In the genomic region with DNA sequence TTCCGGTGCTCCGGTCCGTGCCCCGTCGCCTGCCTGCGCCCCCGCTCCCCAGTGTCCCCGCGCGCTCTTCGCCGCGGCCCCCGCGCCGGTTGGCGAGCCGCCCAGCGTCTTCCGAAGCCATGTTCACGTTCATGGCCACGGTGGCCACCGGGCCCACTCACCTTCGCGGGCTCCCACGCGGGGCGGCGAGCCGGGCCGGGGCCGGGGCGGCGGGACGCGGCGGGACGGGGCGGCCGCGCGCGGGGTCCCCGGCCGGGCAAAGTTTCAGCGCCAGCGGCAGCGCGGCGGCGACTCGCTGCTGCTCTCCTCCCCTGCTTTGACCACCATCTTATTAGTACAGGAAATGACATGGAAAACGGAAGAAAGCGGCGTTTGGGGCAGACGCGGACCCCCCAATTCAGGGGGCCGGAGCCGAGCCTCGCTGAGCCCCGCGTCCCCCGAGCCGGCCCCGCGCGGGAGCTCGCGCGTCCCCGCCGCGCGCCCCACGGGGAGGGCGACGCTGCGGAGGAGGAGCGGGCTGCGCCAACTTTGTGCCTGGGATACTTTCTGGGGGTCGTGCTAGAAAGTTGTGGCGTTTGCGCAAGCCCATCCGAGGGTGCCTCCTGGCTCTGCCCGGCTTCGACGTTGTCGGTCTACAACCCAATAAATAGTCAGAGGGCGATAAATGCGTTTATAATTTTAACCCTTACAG, we compare ENCODE assay signal across 8 mouse cellular contexts. TPM values are rescaled to one million over a fixed set of nuclear protein-coding genes. Genes with fewer than 3 reads are reported as not detected.
A peak's percentile ranks its signal among the peaks of the same experiment; 100 is the strongest.
DNase-seq lines count a peak whose midpoint lies in the region; ATAC-seq and TF ChIP-seq lines count a peak whose summit lies in the region.

A gene (minus strand): TSS at position 350 of the 691 bp plus-strand sequence.

- peak within 1 kb of the TSS; percentile 95 for H3K9ac ChIP-seq in heart, adult 2 months (ENCODE audit: low read depth, low read length)
- H3K9ac ChIP-seq in ES-Bruce4 (ENCODE audit: low read depth, poor library complexity, severe bottlenecking): peak within 1 kb of the TSS; percentile 96
- H3K9ac ChIP-seq in embryonic facial prominence, embryonic 11.5 days (replicated peaks; ENCODE audit: low read length): peak within 1 kb of the TSS; percentile 99
- H3K9ac ChIP-seq in hindbrain, embryonic 16.5 days (ENCODE audit: low read depth, low read length): peak within 1 kb of the TSS; percentile 98
- H3K9ac ChIP-seq in limb, embryonic 12.5 days (replicated peaks): peak within 1 kb of the TSS; percentile 97
- H3K9ac ChIP-seq in midbrain, embryonic 16.5 days (ENCODE audit: low read depth, low read length): peak within 1 kb of the TSS; percentile 94

- no peak for TF ChIP-seq EP300 in heart, adult 2 months (IDR thresholded peaks at IDR 0.05; ENCODE audit: insufficient read depth, low read depth, low read length)
- no peak for TF ChIP-seq EP300 in ES-Bruce4 (IDR thresholded peaks at IDR 0.05; ENCODE audit: insufficient read depth, low read depth, low read length)

- no peaks in the 10 kb centered on the region for H3K27me3 ChIP-seq in heart, adult 2 months (ENCODE audit: control insufficient read depth, insufficient read depth, low read length)
- no peaks in the 10 kb centered on the region for H3K27me3 ChIP-seq in ES-Bruce4 (ENCODE audit: control insufficient read depth, insufficient read depth, low read length, poor library complexity, severe bottlenecking)
- H3K27me3 ChIP-seq in embryonic facial prominence, embryonic 11.5 days (ENCODE audit: control insufficient read depth, insufficient read depth, low read length): no peaks in the 10 kb centered on the region
- H3K27me3 ChIP-seq in hindbrain, embryonic 16.5 days (replicated peaks; ENCODE audit: control insufficient read depth, insufficient read depth, low read length): no peaks in the 10 kb centered on the region; the same call in 1 of the 2 replicates
- H3K27me3 ChIP-seq in limb, embryonic 12.5 days: peaks cover 6% of the 10 kb centered on the region; the same call in 1 of the 2 replicates
- no peaks in the 10 kb centered on the region for H3K27me3 ChIP-seq in midbrain, embryonic 16.5 days (ENCODE audit: control insufficient read depth, insufficient read depth, low read depth, low read length)

- under 1% methylated on average over 89 of the region's 90 CpGs for WGBS in heart, adult 2 months
- WGBS in embryonic facial prominence, embryonic 11.5 days: under 1% methylated on average over 72 of the region's 90 CpGs
- WGBS in hindbrain, embryonic 16.5 days: under 1% methylated on average over 75 of the region's 90 CpGs
- under 1% methylated on average over 81 of the region's 90 CpGs for WGBS in limb, embryonic 12.5 days
- 1% methylated on average over 66 of the region's 90 CpGs for WGBS in midbrain, embryonic 16.5 days

- no peaks in the 10 kb centered on the region for H3K36me3 ChIP-seq in heart, adult 2 months (ENCODE audit: control insufficient read depth, insufficient read depth, low read length)
- H3K36me3 ChIP-seq in ES-Bruce4 (ENCODE audit: control insufficient read depth, insufficient read depth, low read length, poor library complexity, severe bottlenecking): no peaks in the 10 kb centered on the region
- no peaks in the 10 kb centered on the region for H3K36me3 ChIP-seq in embryonic facial prominence, embryonic 11.5 days (replicated peaks; ENCODE audit: control insufficient read depth, insufficient read depth, low read depth, low read length)
- no peaks in the 10 kb centered on the region for H3K36me3 ChIP-seq in hindbrain, embryonic 16.5 days (ENCODE audit: control insufficient read depth, insufficient read depth, low read length)
- 0 out of 2 replicates have a peak, but pooled peaks cover 11% of the 10 kb centered on the region for H3K36me3 ChIP-seq in limb, embryonic 12.5 days
- no peaks in the 10 kb centered on the region for H3K36me3 ChIP-seq in midbrain, embryonic 16.5 days (ENCODE audit: control insufficient read depth, insufficient read depth, low read length)

- peak in 1 of 2 experiments; percentile 71 for DNase-seq in heart, adult 2 months
- no peak for DNase-seq in heart, postnatal 36 days
- peak; percentile 66 for DNase-seq in embryonic facial prominence, embryonic 11.5 days (ENCODE audit: low spot score)
- no peak for DNase-seq in gastrocnemius, adult 8-10 months (ENCODE audit: low spot score in 2 of 2)

- peak; percentile 16 for ATAC-seq in embryonic facial prominence, embryonic 11.5 days (replicated peaks; ENCODE audit: insufficient number of reproducible peaks, low FRiP score, low TSS enrichment, low read depth)
- peak; percentile 50 for ATAC-seq in hindbrain, embryonic 16.5 days
- peak; percentile 24; the same call in 1 of the 2 replicates for ATAC-seq in limb, embryonic 12.5 days (ENCODE audit: insufficient number of reproducible peaks, insufficient read depth, low FRiP score, low TSS enrichment, low read depth)
- ATAC-seq in midbrain, embryonic 16.5 days: peak; percentile 66

- no peaks in the 10 kb centered on the region for H3K79me2 ChIP-seq in heart, adult 2 months (replicated peaks; ENCODE audit: control insufficient read depth, insufficient read depth, low read length)

- TF ChIP-seq CTCF in heart, adult 2 months (IDR thresholded peaks at IDR 0.05): no peak
- TF ChIP-seq CTCF in ES-Bruce4 (IDR thresholded peaks at IDR 0.05; ENCODE audit: low read depth, low read length): no peak

- TF ChIP-seq POLR2A in heart, adult 2 months (IDR thresholded peaks at IDR 0.05; ENCODE audit: insufficient read depth, low read depth, low read length): no peak
- no peak for TF ChIP-seq POLR2A in ES-Bruce4 (IDR thresholded peaks at IDR 0.05; ENCODE audit: insufficient read depth, low read length)

- intact Hi-C loops in heart, adult 2 months (cut with DNase I): loop anchor here (5.0 kb wide), 1 partner anchor 59 kb away; no protein-coding TSS in a partner anchor
- intact Hi-C loops in heart, postnatal 36 days (cut with DNase I): loop anchor here (2.0 to 5.0 kb wide), 2 partner anchors 15 to 59 kb away; no protein-coding TSS in a partner anchor

- peak within 1 kb of the TSS; percentile 97 for H3K27ac ChIP-seq in heart, adult 2 months
- H3K27ac ChIP-seq in ES-Bruce4 (ENCODE audit: insufficient read depth, low read length): no peak within 1 kb of the TSS
- peak within 1 kb of the TSS; percentile 92 for H3K27ac ChIP-seq in embryonic facial prominence, embryonic 11.5 days (replicated peaks; ENCODE audit: low read depth, low read length)
- H3K27ac ChIP-seq in hindbrain, embryonic 16.5 days (ENCODE audit: low read depth, low read length): peak within 1 kb of the TSS; percentile 94
- peak within 1 kb of the TSS; percentile 98 for H3K27ac ChIP-seq in limb, embryonic 12.5 days
- peak within 1 kb of the TSS; percentile 96 for H3K27ac ChIP-seq in midbrain, embryonic 16.5 days (ENCODE audit: low read length)

- no peaks in the 10 kb centered on the region for H3K9me3 ChIP-seq in ES-Bruce4 (replicated peaks; ENCODE audit: control insufficient read depth, insufficient read depth, low read length, poor library complexity, severe bottlenecking)
- no peaks in the 10 kb centered on the region for H3K9me3 ChIP-seq in embryonic facial prominence, embryonic 11.5 days (replicated peaks; ENCODE audit: control insufficient read depth, low read length)
- H3K9me3 ChIP-seq in hindbrain, embryonic 16.5 days (ENCODE audit: control insufficient read depth, low read length): no peaks in the 10 kb centered on the region
- no peaks in the 10 kb centered on the region for H3K9me3 ChIP-seq in limb, embryonic 12.5 days
- no peaks in the 10 kb centered on the region for H3K9me3 ChIP-seq in midbrain, embryonic 16.5 days (replicated peaks; ENCODE audit: control insufficient read depth, low read length, poor library complexity, severe bottlenecking)

- peaks cover 8% of the 10 kb centered on the region for H3K4me1 ChIP-seq in heart, adult 2 months (ENCODE audit: control insufficient read depth, insufficient read depth, low read length)
- H3K4me1 ChIP-seq in ES-Bruce4 (ENCODE audit: control insufficient read depth, insufficient read depth, low read length): no peaks in the 10 kb centered on the region
- H3K4me1 ChIP-seq in embryonic facial prominence, embryonic 11.5 days (ENCODE audit: control insufficient read depth, insufficient read depth, low read length): peaks cover 2% of the 10 kb centered on the region; the same call in 1 of the 2 replicates
- peaks cover 22% of the 10 kb centered on the region for H3K4me1 ChIP-seq in hindbrain, embryonic 16.5 days (ENCODE audit: control insufficient read depth, insufficient read depth, low read depth, low read length)
- H3K4me1 ChIP-seq in limb, embryonic 12.5 days (replicated peaks): peaks cover 39% of the 10 kb centered on the region
- peaks cover 17% of the 10 kb centered on the region for H3K4me1 ChIP-seq in midbrain, embryonic 16.5 days (ENCODE audit: control insufficient read depth, insufficient read depth, low read length)

- peak within 1 kb of the TSS; percentile 64 for H3K4me3 ChIP-seq in heart, adult 2 months
- H3K4me3 ChIP-seq in ES-Bruce4 (ENCODE audit: low read depth, low read length): peak within 1 kb of the TSS; percentile 84
- peak within 1 kb of the TSS; percentile 86 for H3K4me3 ChIP-seq in embryonic facial prominence, embryonic 11.5 days (ENCODE audit: low read depth, low read length)
- peak within 1 kb of the TSS; percentile 79 for H3K4me3 ChIP-seq in hindbrain, embryonic 16.5 days (ENCODE audit: low read length)
- peak within 1 kb of the TSS; percentile 79 for H3K4me3 ChIP-seq in limb, embryonic 12.5 days (replicated peaks)
- peak within 1 kb of the TSS; percentile 98 for H3K4me3 ChIP-seq in midbrain, embryonic 16.5 days (ENCODE audit: low read depth, low read length)

- peak within 1 kb of the TSS; percentile 61 for H3K4me2 ChIP-seq in embryonic facial prominence, embryonic 11.5 days (ENCODE audit: low read depth, low read length)
- H3K4me2 ChIP-seq in hindbrain, embryonic 16.5 days (ENCODE audit: low read length): peak within 1 kb of the TSS; percentile 87
- H3K4me2 ChIP-seq in limb, embryonic 12.5 days: peak within 1 kb of the TSS; percentile 83
- peak within 1 kb of the TSS; percentile 92 for H3K4me2 ChIP-seq in midbrain, embryonic 16.5 days (ENCODE audit: low read length)

RNA-seq across cellular contexts. Expression of the gene that starts here (rescaled TPM):
- 1 to 10 TPM; 7.9 to 9.5 TPM for total RNA-seq in heart, adult 2 months (2021)
- 4.4 and 6.1 TPM in 2 replicates for polyA plus RNA-seq in heart, adult 2 months (2012; rRNA removed)
- 10 to 100 TPM in 1 of 2 experiments, 1 to 10 TPM in 1; 8.8 to 10.4 TPM for total RNA-seq in heart, postnatal 36 days (2021)
- 2.1 and 2.4 TPM in 2 replicates for polyA plus RNA-seq in ES-Bruce4 (2011; ENCODE audit: insufficient read depth, insufficient read length, low read depth, missing spikeins)
- 1.8 and 2.7 TPM in 2 replicates for polyA plus RNA-seq in embryonic facial prominence, embryonic 11.5 days (2014; fragmentation: Nextera tagmentation; extraction: Ambion mirVana)
- polyA plus RNA-seq in hindbrain, embryonic 16.5 days (2015; fragmentation: Nextera tagmentation; extraction: Ambion mirVana): 1.9 and 2.3 TPM in 2 replicates
- polyA plus RNA-seq in limb, embryonic 12.5 days (2016; fragmentation: Nextera tagmentation; extraction: Ambion mirVana): 6.1 and 7.2 TPM in 2 replicates
- polyA plus RNA-seq in midbrain, embryonic 16.5 days (2015; fragmentation: Nextera tagmentation; extraction: Ambion mirVana): 2.1 and 2.6 TPM in 2 replicates
- under 1 TPM; 0.27 to 0.97 (median 0.53) TPM for total RNA-seq in gastrocnemius, adult 8-10 months (2022)

Comparison
In these comparisons a context has a peak if more than half of its experiments do, and no peak if none do; other contexts are left out.
1. RNA of the gene that starts here (total RNA-seq): 8.8 to 10.4 TPM in heart, postnatal 36 days and 7.9 to 9.5 TPM in heart, adult 2 months; 0.27 to 0.97 TPM in gastrocnemius, adult 8-10 months; every median in the first group is over 4 times any median in the second.
2. ATAC-seq: peak in every context shown above with its lines; median percentile 66 in midbrain, embryonic 16.5 days; 50 in hindbrain, embryonic 16.5 days; 24 in limb, embryonic 12.5 days; 16 in embryonic facial prominence, embryonic 11.5 days.
3. Peak in every context shown above with its lines, with median percentiles within 50 percentile points of each other: H3K4me3 ChIP-seq, H3K9ac ChIP-seq and H3K4me2 ChIP-seq.